Mouse (Mus musculus) kidney, adult 2 months (tissue): ENCODE measurements at regions not wholly inside any gene's neighbourhood (a gene's known extent, or its start where the extent isn't known, plus 50 kb on each side); places are given as distances from the start of the nearest gene placed in this dataset.

ENCODE experiments used
- CTCF ChIP-seq: fragments of 200-500 bp; conservative IDR thresholded peaks from 2 replicates; pipeline ENCODE4 v1.5.1; 2011; ENCODE audit warnings: low read depth, mild to moderate bottlenecking, control low read depth, low read length, moderate library complexity, mixed read lengths; ENCODE audit not compliant: insufficient read depth, insufficient read length
- POLR2A ChIP-seq: fragments of 200-500 bp; IDR thresholded peaks from one replicate; pipeline ENCODE4 v1.6.1; 2011; ENCODE audit warnings: low read depth, low read length, control low read depth

DNA sequence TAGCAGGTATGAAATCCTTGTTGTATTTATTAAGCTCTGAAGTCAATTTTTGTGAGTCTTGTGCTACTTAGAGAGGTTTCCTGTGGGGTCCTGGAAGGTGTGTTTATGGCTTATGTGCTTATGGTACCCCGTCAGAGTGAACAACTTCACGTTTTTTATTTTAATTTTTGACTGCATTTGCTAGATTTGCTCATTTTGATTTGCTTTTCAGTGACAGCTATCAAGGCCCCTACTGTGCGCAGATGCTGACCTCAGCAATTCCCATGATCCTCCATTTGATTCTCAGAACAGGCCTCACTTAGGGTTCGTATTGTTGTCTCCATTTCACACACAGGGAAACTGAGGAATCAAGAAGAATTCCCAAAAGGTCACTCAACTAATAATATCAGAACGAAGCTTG is 62.3 kb upstream of the Elk3 start:
- TF ChIP-seq POLR2A, result no peak
- TF ChIP-seq CTCF, result no peak
